Mouse (Mus musculus): Measurements from ENCODE around the gene Trmt11.
"Not testable (repeated sequence)": the region's sequence is repeated elsewhere in the genome, so short reads cannot be mapped to it uniquely, and the experiment has no call there.

The Trmt11 gene

GRCm38 (mm10) chr10:30555686-30556578 lies 44.6 kb downstream of the Trmt11 start:
- no peak for DNase-seq (ENCODE audit: low spot score in 2 of 2)

GRCm38 (mm10) chr10:30552377-30552776 lies 48.2 kb downstream of the Trmt11 start:
- no peak for DNase-seq (ENCODE audit: low spot score in 2 of 2)

DNA sequence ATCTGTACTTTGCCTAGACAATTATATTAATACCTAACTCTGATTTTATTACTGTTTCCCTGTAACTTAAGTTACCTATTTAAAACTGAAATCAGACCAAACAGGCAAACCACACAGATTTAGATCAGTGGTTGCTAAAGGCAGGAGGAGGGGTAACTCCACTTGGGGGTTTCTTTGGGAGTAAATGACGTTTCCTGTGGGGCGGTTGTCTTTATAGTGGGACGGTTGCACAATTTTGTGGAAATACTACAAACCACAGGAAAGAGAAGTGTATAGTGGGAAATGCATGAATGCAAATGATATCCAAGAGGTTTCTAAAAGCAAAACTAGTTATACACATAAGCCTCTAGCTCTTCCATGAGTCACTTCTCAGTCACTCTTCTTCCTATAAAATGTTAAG lies 50.6 kb downstream of the Trmt11 start:
- no peak for DNase-seq (ENCODE audit: low spot score in 2 of 2)

GRCm38 (mm10) chr10:30538538-30538815 lies 62.1 kb downstream of the Trmt11 start:
- no peak for DNase-seq (ENCODE audit: low spot score in 2 of 2)

- peak; percentile 61 to 71 for DNase-seq (ENCODE audit: low spot score in 2 of 2)
Observed at GRCm38 (mm10) chr10:30537734-30538537, 62.6 kb downstream of the Trmt11 start.

GRCm38 (mm10) chr10:30535930-30536329 lies 64.6 kb downstream of the Trmt11 start:
- not testable (repeated sequence) for DNase-seq (ENCODE audit: low spot score in 2 of 2)

- DNase-seq (ENCODE audit: low spot score in 2 of 2): no peak
Observed at GRCm38 (mm10) chr10:30527122-30527521, 73.4 kb downstream of the Trmt11 start.

DNA sequence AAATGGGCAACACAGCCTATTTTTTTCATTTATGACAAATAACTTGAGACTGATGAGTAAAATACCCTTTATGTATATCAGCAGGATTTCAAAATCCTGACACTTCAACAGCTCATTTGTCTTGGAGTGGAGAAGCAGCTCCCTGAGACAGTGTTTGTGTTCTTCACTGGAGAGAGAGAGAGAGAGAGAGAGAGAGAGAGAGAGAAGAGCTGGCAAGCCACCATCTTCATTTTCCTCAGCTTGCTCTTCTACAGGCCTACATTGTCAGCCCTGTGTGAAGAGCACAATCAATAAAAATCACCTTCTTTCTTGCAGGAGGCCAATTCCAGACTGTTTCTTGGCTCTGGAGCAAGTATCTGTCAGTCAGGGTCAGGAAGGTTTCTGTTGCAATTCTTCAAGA lies 78.8 kb downstream of the Trmt11 start:
- no peak for DNase-seq (ENCODE audit: low spot score in 2 of 2)

- DNase-seq (ENCODE audit: low spot score in 2 of 2): no peak
Observed at GRCm38 (mm10) chr10:30519143-30519542, 81.4 kb downstream of the Trmt11 start.

GRCm38 (mm10) chr10:30517224-30517623 lies 83.3 kb downstream of the Trmt11 start:
- DNase-seq (ENCODE audit: low spot score in 2 of 2): no peak

DNA sequence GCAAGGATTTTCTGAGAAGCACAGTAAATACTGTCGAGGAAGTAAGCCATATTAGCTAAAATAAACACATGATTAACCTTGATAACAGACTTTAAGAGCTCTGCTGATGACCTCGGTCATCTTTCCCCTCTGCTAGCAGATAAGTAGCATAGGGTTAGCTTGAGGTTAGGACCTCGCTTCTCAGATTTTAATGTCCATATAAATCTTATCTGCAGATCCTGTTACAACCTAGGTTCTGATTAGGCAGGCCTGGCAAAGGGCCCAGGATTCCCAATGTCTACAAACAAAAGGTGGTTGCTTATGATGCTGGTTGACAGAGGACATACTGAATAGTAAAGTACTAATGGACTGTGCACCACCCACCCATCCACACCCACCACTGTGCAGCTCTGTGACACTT lies 83.8 kb downstream of the Trmt11 start:
- no peak for DNase-seq (ENCODE audit: low spot score in 2 of 2)

DNA sequence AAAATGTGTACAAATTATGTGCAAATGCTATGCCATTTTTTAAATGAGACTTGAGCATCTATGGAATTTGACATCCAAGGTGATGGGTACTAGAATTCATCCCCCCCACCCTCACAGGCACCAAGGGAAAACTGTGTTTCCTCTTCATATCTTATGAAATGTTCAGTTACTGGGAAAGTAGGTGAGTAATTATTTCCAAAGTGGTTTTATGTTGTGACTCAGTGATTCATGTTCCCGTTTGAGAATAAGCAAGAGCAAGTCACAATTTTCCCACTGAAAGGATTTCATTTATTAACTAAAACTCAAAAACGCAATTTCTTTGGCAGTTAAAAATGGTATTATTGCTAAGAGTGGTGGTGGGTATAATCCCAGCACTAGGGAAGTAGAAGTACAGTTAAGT lies 95.8 kb downstream of the Trmt11 start:
- no peak for DNase-seq (ENCODE audit: low spot score in 2 of 2)

GRCm38 (mm10) chr10:30503168-30503567 lies 97.4 kb downstream of the Trmt11 start:
- DNase-seq (ENCODE audit: low spot score in 2 of 2): no peak

DNA sequence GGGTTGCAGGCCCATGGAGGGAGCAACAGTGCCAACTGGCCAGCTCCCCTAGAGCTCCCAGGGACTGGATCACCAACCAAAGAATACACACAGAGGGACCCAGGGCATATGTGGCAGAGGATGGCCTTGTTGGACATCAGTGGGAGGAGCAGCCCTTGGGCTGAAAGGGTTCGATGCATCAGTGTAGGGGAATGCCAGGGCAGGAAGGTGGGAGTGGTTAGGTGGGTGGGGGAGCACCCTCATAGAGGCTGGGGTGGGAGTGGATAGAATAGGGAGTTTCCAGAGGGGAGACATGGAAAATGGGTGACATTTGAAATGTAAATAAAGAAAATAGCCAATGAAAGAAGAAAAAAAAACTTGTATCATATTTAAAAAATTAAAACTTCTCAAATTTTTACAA lies 97.8 kb downstream of the Trmt11 start:
- no peak for DNase-seq (ENCODE audit: low spot score in 2 of 2)

DNA sequence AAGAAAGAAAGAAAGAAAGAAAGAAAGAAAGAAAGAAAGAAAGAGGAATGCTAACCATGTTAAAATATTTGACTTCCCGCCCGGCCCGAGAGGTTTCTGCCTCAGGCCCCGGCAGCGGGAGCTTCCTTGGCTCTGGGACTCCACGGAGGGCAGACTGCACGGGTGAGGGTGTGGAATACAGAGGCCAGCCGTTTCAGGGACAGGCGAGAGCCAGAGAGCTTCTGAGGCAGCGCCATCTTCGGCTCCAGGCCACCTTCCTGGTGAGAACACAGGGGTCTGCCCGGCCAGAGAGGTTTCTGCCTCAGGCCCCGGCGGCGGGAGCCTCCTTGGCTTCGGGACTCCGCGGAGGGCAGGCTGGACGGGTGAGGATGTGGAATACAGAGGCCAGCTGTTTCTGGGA lies 102.3 kb downstream of the Trmt11 start:
- DNase-seq (ENCODE audit: low spot score in 2 of 2): not testable (repeated sequence)

Measured in right cerebral cortex, postnatal 10 days (tissue).